In the genomic region with DNA sequence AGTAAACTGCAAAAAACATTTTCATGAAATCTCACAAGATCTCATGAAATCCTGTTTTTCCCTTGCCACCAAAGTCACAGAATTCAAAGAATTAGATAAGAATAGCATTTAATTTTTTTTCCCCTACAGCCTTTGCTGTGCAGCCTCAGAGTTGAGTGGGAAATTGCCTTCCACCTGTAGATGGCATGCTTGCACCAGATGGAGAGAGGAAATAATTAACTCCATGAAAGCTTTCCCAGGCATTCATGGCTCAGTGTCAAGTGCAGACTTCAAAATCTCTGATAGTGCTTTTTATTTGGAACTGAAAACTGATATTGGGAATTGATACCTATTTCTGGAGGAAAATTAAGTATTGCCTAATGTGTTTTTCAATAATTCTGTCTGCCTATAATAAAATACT, we compare ENCODE assay signal across 10 mouse cellular contexts.
DNase-seq lines count a peak whose midpoint lies in the region; ATAC-seq and TF ChIP-seq lines count a peak whose summit lies in the region.
"Had no signal": no experiment of that assay in that cellular context is flagged by ENCODE, and none has a peak within 500 bp of the region (broad histone marks: within the 10 kb centered on the region; RNA-seq: fewer than 3 reads in every experiment).

No protein-coding gene starts in this region.

- no peak overlapping the region for H3K4me2 ChIP-seq in limb, embryonic 14.5 days (replicated peaks; ENCODE audit: low read depth, low read length, severe bottlenecking)
- H3K4me2 ChIP-seq: neural tube, embryonic 12.5 days had no signal

- TF ChIP-seq POLR2A in embryonic fibroblast, embryonic 13.5 days (IDR thresholded peaks at IDR 0.05; ENCODE audit: low read depth, low read length) = no peak
- TF ChIP-seq POLR2A in limb, embryonic 14.5 days (IDR thresholded peaks at IDR 0.05; ENCODE audit: borderline replicate concordance, extremely low read depth, insufficient read depth, insufficient read length) = no peak

- no peaks in the 10 kb centered on the region for H3K4me1 ChIP-seq in embryonic fibroblast, embryonic 13.5 days (ENCODE audit: control insufficient read depth, insufficient read depth, low read length)
- no peaks in the 10 kb centered on the region for H3K4me1 ChIP-seq in limb, embryonic 14.5 days (ENCODE audit: control insufficient read depth, insufficient read depth, low read length)
- H3K4me1 ChIP-seq: neural tube, embryonic 12.5 days had no signal

- DNase-seq in layer of hippocampus, adult 11-12 months (ENCODE audit: low spot score) = peak; percentile 31
- no peak for DNase-seq in layer of hippocampus, adult 9-10 months (ENCODE audit: low spot score)
- peak; percentile 12 for DNase-seq in Muller cell, postnatal 12 days (ENCODE audit: inconsistent ontology term)
- DNase-seq in limb, embryonic 14.5 days (ENCODE audit: low spot score) = peak; percentile 62
- DNase-seq in gastrocnemius, postnatal 36 days = no peak
- no peak for DNase-seq in adrenal gland, postnatal 10 days
- DNase-seq: adrenal gland, postnatal 25 days had no signal

- H3K27ac ChIP-seq in embryonic fibroblast, embryonic 13.5 days (ENCODE audit: insufficient read depth, low read length) = no peak overlapping the region
- no peak overlapping the region for H3K27ac ChIP-seq in limb, embryonic 14.5 days (replicated peaks; ENCODE audit: low read depth, low read length)
- H3K27ac ChIP-seq: neural tube, embryonic 12.5 days had no signal

- no peaks in the 10 kb centered on the region for H3K27me3 ChIP-seq in limb, embryonic 14.5 days (ENCODE audit: control insufficient read depth, insufficient read depth, low read length)
- H3K27me3 ChIP-seq: neural tube, embryonic 12.5 days had no signal

- ATAC-seq in limb, embryonic 14.5 days (ENCODE audit: low FRiP score, low read depth) = 0 out of 2 replicates have a peak, but pooled peaks have one; percentile 67
- ATAC-seq in activated CD4-positive, CD25-positive, alpha-beta regulatory T cell, adult 4 months = no peak

- H3K36me3 ChIP-seq in limb, embryonic 14.5 days (ENCODE audit: control insufficient read depth, insufficient read depth, low read length) = no peaks in the 10 kb centered on the region
- H3K36me3 ChIP-seq: neural tube, embryonic 12.5 days had no signal

- intact Hi-C loops in gastrocnemius, postnatal 36 days (cut with DNase I) = no loop called here

- TF ChIP-seq CTCF in embryonic fibroblast, embryonic 13.5 days (IDR thresholded peaks at IDR 0.05; ENCODE audit: borderline replicate concordance, insufficient read depth, low read length) = peak; percentile 16; the same call in 1 of the 2 replicates

- no peaks in the 10 kb centered on the region for H3K9me3 ChIP-seq in limb, embryonic 14.5 days (ENCODE audit: control insufficient read depth, low read length)
- H3K9me3 ChIP-seq: neural tube, embryonic 12.5 days had no signal

- no peak overlapping the region for H3K4me3 ChIP-seq in embryonic fibroblast, embryonic 13.5 days (ENCODE audit: insufficient read depth, low read length)
- H3K4me3 ChIP-seq in limb, embryonic 14.5 days (replicated peaks; ENCODE audit: low read length) = no peak overlapping the region
- H3K4me3 ChIP-seq: neural tube, embryonic 12.5 days had no signal

- H3K9ac ChIP-seq in limb, embryonic 14.5 days (ENCODE audit: low read depth, low read length, severe bottlenecking) = no peak overlapping the region
- H3K9ac ChIP-seq: neural tube, embryonic 12.5 days had no signal

Comparison
In these comparisons a context has a peak if more than half of its experiments do, and no peak if none do; other contexts are left out.
1. DNase-seq: peak in layer of hippocampus, adult 11-12 months (single experiment), Muller cell, postnatal 12 days (single experiment) and limb, embryonic 14.5 days (single experiment); none in layer of hippocampus, adult 9-10 months (single experiment), gastrocnemius, postnatal 36 days (0 of 2) and adrenal gland, postnatal 10 days (single experiment).